Mouse (Mus musculus): ENCODE results near the gene Olfr94.
"Not testable (repeated sequence)": the region's sequence is repeated elsewhere in the genome, so short reads cannot be mapped to it uniquely, and the experiment has no call there.

Olfr94 gene

GRCm38 (mm10) chr17:37200894-37201293 is at the start of gene Olfr94:
Gene Olfr94 (minus strand): TSS chr17:37200994.
- POLR2A ChIA-PET: interaction anchor here in 3 of 4 experiments (0.5 to 13.4 kb wide), 4 partner anchors 11 to 121 kb away, joined by 4 to 174 read pairs (median 5); no protein-coding TSS in a partner anchor
- CTCF ChIA-PET: interaction anchor here in 2 of 4 experiments (0.6 to 1.5 kb wide), 2 partner anchors 22 to 117 kb away, joined by 3 to 4 read pairs; no protein-coding TSS in a partner anchor

- ChIA-PET CTCF (no interaction called here), POLR2A (no interaction called here)
Measured at GRCm38 (mm10) chr17:37250544-37250943, 49.8 kb upstream of the Olfr94 start.

GRCm38 (mm10) chr17:37249460-37249859 is 48.7 kb upstream of the Olfr94 start:
- CTCF ChIA-PET: no interaction called here
- POLR2A ChIA-PET: no interaction called here

GRCm38 (mm10) chr17:37246715-37247114 is 45.9 kb upstream of the Olfr94 start:
- ChIA-PET CTCF (interaction anchor here in 2 of 4 experiments (0.6 to 1.1 kb wide), 2 partner anchors 163 to 333 kb away, joined by 3 to 6 read pairs; no protein-coding TSS in a partner anchor), POLR2A (no interaction called here)

GRCm38 (mm10) chr17:37242198-37242597 is 41.4 kb upstream of the Olfr94 start:
- ChIA-PET CTCF (interaction anchor here in 3 of 4 experiments (0.6 to 0.9 kb wide), 3 partner anchors 232 to 891 kb away, joined by 3 to 13 read pairs (median 3); no protein-coding TSS in a partner anchor), POLR2A (interaction anchor here in 2 of 4 experiments (0.6 to 1.6 kb wide), 5 partner anchors 18 to 777 kb away, joined by 3 to 5 read pairs (median 3); no protein-coding TSS in a partner anchor)

- CTCF ChIA-PET, POLR2A ChIA-PET: not testable (repeated sequence)
Measured at GRCm38 (mm10) chr17:37237230-37237629, 36.4 kb upstream of the Olfr94 start, which contains the start of gene Olfr97. Gene Olfr97 (minus strand): TSS chr17:37237330.

DNA sequence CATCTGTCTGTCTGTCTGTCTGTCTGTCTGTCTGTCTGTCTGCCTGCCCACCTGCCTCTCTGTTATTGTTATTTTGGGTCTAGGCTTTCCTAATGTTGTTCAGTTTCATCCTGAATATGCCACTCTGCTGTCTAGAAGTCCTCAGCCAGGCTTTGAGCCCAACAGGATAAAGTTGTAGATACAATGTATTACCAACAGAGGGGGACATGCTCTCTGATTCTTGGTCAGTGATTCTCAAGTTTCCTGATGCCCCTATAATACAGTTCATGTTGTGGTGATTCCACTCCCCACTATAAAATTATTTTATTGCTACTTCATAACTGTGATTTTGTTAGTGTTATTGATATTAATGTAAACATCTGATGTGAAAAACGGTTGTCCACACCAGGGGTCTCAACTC is 21.1 kb upstream of the Olfr94 start:
- CTCF ChIA-PET: no interaction called here
- POLR2A ChIA-PET: no interaction called here

GRCm38 (mm10) chr17:37219846-37220245 is 19.1 kb upstream of the Olfr94 start, which contains the start of gene Olfr96:
Gene Olfr96 (plus strand): TSS chr17:37220146.
- CTCF ChIA-PET: interaction anchor here in 1 of 4 experiments (0.6 kb wide), 1 partner anchor 214 kb away, joined by 3 read pairs; no protein-coding TSS in a partner anchor
- POLR2A ChIA-PET: no interaction called here

DNA sequence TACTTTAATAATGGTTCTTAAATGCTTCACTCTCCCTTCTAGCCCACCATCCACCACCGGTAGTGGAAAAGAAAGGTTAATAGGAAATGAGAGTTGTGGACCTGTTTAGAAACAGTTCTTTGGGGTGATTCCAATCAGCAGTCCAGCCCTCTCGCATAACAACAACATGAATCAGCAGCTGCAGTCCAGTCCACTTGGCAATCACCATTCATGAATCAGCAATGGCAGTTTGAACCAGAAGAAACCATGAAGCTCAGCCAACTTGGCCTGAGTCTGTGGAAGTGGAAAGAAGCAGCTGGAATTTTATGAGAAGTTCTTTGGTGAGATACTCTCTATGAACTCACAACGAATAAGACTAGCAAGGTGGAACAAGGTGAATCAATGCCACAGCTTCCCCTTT is 17.7 kb upstream of the Olfr94 start:
- CTCF ChIA-PET: interaction anchor here in 1 of 4 experiments (1.1 kb wide), 1 partner anchor 13 kb away, joined by 3 read pairs; no protein-coding TSS in a partner anchor
- POLR2A ChIA-PET: no interaction called here

- ChIA-PET CTCF (interaction anchor here in 2 of 4 experiments (0.5 to 1.2 kb wide), 2 partner anchors 9 to 10 kb away, joined by 3 read pairs; no protein-coding TSS in a partner anchor), POLR2A (no interaction called here)
Measured at GRCm38 (mm10) chr17:37213018-37213417, 12.2 kb upstream of the Olfr94 start, which contains the start of gene Olfr95. Gene Olfr95 (minus strand): TSS chr17:37213118.

GRCm38 (mm10) chr17:37210884-37211768 is 10.3 kb upstream of the Olfr94 start:
- ChIA-PET POLR2A (interaction anchor here in 2 of 4 experiments (0.7 to 1.3 kb wide), 4 partner anchors 13 to 351 kb away, joined by 3 to 7 read pairs (median 4); no protein-coding TSS in a partner anchor), CTCF (interaction anchor here (0.5 to 1.3 kb wide), 12 partner anchors 13 to 856 kb away, joined by 3 to 7 read pairs (median 3); no protein-coding TSS in a partner anchor)

DNA sequence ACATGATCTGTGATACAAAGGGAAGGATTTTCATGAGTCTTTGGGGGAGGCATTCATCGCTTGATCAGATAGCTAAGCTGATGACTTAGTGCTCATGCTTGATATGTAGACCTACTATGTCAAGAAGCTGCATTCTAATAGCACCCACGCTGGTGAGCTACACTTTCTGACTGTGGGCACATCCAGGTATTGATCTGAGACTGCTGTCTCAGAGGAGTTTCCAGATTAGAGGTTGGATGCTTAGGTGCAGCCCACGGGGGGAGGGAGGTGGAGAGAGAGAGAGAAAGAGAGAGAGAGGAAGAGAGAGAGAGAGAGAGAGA is 3.1 kb upstream of the Olfr94 start:
- POLR2A ChIA-PET: interaction anchor here (0.5 to 13.4 kb wide), 18 partner anchors 11 to 935 kb away, joined by 3 to 174 read pairs (median 4); partner anchors contain the start of genes Trim26 (in 2 of the 4) and Trim15 (in 1 of the 4)
- CTCF ChIA-PET: interaction anchor here (0.5 to 3.6 kb wide), 71 partner anchors 8 to 1715 kb away, joined by 3 to 57 read pairs (median 4); partner anchors contain the start of genes Gabbr1 (in 2 of the 4), Trim26 (in 2 of the 4), Olfr95 (in 1 of the 4) and Trim15 (in 1 of the 4)

DNA sequence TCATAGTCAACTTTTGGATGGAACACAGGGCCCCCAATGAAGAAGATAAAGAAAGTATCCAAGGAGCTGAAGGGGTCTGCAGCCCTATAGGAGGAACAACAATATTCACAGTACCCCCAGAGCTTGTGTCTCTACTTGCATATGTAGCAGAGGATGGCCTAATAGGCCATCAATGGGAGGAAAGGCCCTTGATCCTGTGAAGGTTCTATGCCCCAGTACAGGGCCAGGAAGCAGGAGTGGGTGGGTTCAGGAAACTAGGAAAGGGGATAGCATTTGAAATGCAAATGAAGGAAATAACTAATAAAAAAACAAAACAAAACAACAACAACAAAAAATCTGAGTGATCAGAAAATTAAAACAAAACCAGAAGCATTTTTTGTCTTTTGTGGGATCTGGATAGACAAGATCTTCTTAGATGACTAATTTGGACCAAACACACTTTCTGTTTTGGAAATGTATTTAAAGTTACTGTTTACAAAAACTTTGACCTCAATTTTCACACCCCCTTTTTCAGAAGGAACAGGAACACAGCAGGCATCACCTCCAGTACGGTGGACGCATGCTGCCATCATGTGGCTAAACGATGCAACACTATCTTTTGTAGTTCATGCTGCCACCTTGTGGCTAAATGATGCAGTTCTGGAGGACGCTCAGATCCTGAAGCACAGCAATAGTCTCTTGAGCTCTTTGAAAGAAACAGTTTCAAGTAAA is 2.6 kb upstream of the Olfr94 start:
- POLR2A ChIA-PET: interaction anchor here (0.5 to 13.4 kb wide), 18 partner anchors 11 to 936 kb away, joined by 3 to 174 read pairs (median 4); partner anchors contain the start of genes Trim26 (in 2 of the 4) and Trim15 (in 1 of the 4)
- CTCF ChIA-PET: interaction anchor here (0.5 to 3.6 kb wide), 73 partner anchors 8 to 1714 kb away, joined by 3 to 57 read pairs (median 4); partner anchors contain the start of genes Gabbr1 (in 2 of the 4), Trim26 (in 2 of the 4), Olfr95 (in 1 of the 4) and Trim15 (in 1 of the 4)

- CTCF ChIA-PET: interaction anchor here (0.6 to 2.5 kb wide), 12 partner anchors 14 to 360 kb away, joined by 3 to 22 read pairs (median 4); partner anchors contain the start of gene Trim26 (in 1 of the 4)
- POLR2A ChIA-PET: interaction anchor here (0.6 to 13.4 kb wide), 32 partner anchors 9 to 364 kb away, joined by 3 to 174 read pairs (median 4); partner anchors contain the start of gene Trim26 (in 2 of the 4)
Measured at GRCm38 (mm10) chr17:37196845-37197724, 3.7 kb downstream of the Olfr94 start.

DNA sequence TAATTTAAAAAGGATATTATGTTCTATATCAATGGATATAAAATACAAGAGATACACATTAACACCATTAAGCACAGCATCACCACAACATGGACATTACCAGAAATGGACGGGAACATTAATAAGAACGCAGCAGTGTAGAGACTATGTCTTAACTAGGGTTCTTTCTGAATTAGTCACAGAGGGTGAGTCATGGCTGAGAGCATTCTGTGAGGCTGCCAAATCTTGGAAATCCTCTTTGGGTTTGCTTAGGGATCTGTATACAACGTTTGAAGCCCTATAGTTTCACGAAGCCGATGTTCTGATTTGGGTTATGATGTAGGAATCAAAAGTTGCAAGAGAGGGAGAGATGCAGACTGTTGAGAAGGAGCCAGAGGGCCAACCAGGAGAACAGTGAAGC is 6.0 kb downstream of the Olfr94 start:
- ChIA-PET CTCF (interaction anchor here in 2 of 4 experiments (0.6 to 1.0 kb wide), 2 partner anchors 111 kb away, joined by 3 to 7 read pairs; no protein-coding TSS in a partner anchor), POLR2A (interaction anchor here in 3 of 4 experiments (0.8 to 13.4 kb wide), 10 partner anchors 111 to 352 kb away, joined by 3 to 174 read pairs (median 4); no protein-coding TSS in a partner anchor)

DNA sequence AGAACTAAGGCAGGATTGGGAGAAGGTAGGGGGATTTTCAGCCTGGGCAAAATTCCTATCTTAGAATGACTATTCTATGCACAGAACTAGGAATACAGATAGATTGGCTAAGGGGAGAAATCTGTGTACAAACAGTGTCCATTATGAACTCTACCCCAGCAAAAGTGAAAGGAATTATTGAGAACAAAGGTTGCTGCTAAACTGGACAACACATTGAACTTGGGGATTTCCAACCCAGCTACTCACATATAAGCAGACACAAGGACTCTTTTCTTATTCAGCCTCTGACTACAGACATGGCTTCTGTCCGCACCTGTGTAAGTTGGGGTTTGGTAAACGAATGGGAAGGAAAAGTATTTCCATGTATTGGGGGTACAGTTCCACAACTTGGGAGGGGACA is 7.1 kb downstream of the Olfr94 start, which contains the start of gene Ubd:
TSS of gene Ubd (plus strand) at position 237 of the 400 bp plus-strand sequence.
- CTCF ChIA-PET: interaction anchor here in 1 of 4 experiments (0.5 kb wide), 1 partner anchor 110 kb away, joined by 4 read pairs; no protein-coding TSS in a partner anchor
- POLR2A ChIA-PET: interaction anchor here in 2 of 4 experiments (0.6 to 13.4 kb wide), 6 partner anchors 110 to 221 kb away, joined by 3 to 174 read pairs (median 4); no protein-coding TSS in a partner anchor

DNA sequence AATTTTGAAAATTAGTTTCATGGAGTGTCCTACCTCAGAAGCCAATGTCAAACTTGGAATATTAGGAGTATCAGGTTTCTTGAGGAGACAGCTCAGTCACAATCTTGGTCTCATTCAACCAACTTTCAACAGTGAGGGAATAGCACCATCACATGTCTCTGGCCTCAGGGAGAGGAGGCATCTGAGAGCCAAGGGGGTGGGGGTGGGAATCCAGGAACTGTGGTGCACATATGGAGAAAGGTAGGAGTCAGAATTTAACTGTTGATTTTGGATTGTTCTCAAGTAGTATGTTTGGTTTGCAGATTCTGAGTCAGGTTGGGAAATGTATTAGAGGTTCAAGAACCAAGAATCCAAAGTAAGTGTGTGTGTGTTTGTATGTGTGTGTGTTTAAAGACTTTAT is 7.8 kb downstream of the Olfr94 start:
- ChIA-PET POLR2A (interaction anchor here in 2 of 4 experiments (0.6 to 13.4 kb wide), 6 partner anchors 13 to 220 kb away, joined by 3 to 174 read pairs (median 4); no protein-coding TSS in a partner anchor), CTCF (interaction anchor here in 1 of 4 experiments (0.9 kb wide), 1 partner anchor 108 kb away, joined by 3 read pairs; no protein-coding TSS in a partner anchor)
